Mouse (Mus musculus) MN1 (cell line): ENCODE measurements at regions not wholly inside any gene's neighbourhood (a gene's known extent, or its start where the extent isn't known, plus 50 kb on each side); places are given as distances from the start of the nearest gene placed in this dataset.

Source experiments
- DNase-seq: peaks from one replicate; pipeline ENCODE4 v3.0.0-alpha.2; 2016; ENCODE audit warnings: low spot score

DNA sequence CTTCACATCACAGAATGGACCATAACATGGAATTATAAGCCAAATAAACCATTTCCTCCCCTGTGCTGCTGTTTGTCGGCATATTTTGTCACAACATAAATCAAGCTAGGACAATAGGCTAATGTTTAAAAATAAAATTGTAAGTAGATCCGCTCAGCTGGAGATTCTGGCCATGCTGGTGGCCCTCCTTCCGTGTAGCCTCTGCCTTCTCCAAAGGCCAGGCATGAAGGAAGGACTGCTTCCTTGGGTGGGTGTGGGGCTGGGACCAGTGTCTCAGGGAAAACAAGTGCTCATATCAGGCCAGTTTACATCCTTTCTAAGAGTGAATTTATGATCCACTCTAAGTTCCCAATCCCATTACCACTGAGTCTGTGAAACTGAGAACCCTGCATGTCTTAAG lies 206.3 kb upstream of the Ppp2r2d start:
- DNase-seq, result no peak

GRCm38 (mm10) chr7:138626061-138626460 lies 219.8 kb upstream of the Ppp2r2d start:
- no peak for DNase-seq

- no peak for DNase-seq
These were observed 223.5 kb upstream of the Tcerg1l start for GRCm38 (mm10) chr7:138620896-138621655.

GRCm38 (mm10) chr7:138620080-138620684 lies 222.7 kb upstream of the Tcerg1l start:
- no peak for DNase-seq

DNA sequence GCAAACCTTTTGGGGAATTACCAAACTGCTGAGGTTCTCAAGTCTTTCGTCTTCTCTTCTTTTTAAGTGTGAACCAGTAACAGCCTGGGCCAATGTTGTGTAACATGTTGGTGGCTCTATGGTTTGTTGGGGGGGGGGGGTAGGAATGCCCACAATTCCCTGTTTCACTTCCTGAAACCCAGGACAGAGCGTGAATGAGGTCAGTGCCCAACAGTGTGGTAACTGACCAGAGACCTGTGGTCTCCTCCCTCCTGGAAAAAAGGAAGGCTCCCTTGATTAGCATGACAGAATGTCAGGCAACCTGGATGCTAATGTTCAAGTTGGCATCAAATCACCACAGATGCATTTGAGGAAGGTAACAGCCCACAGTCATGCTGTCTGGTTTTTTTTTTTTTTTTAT lies 218.9 kb upstream of the Tcerg1l start:
- DNase-seq, result no peak

- DNase-seq, result no peak
These were observed 212.1 kb upstream of the Tcerg1l start for GRCm38 (mm10) chr7:138609605-138610004.

DNA sequence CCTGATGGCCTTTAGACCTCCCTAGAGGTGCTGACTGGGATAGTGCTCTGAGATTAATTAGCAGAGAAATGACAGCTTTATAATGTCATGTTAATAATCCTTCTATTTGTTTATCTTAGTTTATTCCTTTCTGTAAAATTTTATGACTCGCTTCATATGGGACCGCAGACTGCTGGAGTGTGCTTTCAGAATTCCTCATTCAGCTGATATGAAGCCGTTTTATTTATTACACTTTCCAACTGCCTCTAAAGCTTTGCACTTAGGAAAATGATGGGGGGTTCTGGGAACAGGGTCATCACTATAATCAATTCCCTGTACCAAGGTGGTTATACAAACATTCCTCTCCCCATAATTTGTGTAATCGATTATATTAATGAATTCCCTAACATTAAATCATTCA lies 211.6 kb upstream of the Tcerg1l start:
- DNase-seq, result no peak

- DNase-seq, result no peak
These were observed 208.9 kb upstream of the Tcerg1l start for GRCm38 (mm10) chr7:138606363-138606964.

- no peak for DNase-seq
These were observed 208.4 kb upstream of the Tcerg1l start for GRCm38 (mm10) chr7:138605923-138606322.

DNA sequence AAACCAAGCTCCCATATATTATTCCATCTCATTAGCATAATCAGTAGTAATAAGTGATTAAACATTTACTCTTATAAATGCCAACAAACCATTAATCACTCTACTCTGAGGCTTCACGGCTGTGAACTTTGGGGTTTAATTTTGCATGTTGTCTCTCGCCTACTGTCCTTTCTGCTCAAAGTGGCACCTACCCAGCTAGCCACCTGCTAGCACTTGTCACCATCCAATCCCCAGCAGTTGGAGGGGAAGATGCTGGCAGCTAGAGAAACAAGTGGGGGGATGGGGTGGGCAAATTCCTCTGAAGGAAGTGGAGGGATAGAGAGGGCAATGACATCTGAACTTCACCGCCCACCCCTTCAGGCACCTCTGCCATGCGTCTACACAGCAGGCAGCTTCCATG lies 204.2 kb upstream of the Tcerg1l start:
- no peak for DNase-seq

DNA sequence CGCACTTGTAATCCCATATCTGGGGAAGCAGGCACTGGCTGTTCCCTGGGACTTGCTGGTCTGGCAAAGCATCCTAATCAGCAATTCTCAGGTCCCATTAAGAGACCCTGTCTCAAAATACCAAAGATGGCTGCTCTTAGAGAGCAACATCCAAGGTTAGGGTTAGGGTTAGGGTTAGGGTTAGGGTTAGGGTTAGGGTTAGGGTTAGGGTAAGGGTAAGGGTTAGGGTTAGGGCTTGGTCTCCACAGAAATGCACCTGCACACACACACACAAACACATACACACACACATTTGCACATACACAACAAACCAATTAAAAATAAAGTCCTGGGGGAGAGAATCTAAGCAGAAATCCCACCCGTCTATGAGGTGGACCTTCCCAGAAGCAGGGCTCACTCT lies 195.8 kb upstream of the Tcerg1l start:
- DNase-seq, result no peak

- DNase-seq, result no peak
These were observed 169.8 kb upstream of the Tcerg1l start for GRCm38 (mm10) chr7:138567352-138567751.

DNA sequence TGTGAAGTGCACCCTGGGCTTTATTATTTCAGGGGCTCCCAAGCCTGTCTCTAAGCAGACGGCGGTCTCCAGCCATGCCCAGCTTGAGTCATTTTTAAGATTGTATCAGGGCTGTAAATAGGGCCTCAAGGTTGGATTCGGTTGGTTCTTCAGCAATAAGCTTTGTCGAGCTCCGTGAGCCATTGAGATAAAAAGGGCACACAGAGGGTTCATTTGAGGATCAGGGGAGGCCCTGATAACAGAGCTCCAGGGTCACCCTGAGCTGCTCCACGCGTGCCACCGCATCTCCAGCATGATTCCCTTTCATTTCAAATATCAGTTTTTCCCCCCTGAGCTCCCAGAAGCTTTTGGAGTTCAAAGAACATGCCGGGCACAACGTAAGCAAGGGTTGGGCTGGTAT lies 154.1 kb upstream of the Tcerg1l start:
- DNase-seq, result no peak

- no peak for DNase-seq
These were observed 150.4 kb upstream of the Tcerg1l start for GRCm38 (mm10) chr7:138547881-138548280.

- no peak for DNase-seq
These were observed 140.7 kb upstream of the Tcerg1l start for GRCm38 (mm10) chr7:138538048-138538831.

DNA sequence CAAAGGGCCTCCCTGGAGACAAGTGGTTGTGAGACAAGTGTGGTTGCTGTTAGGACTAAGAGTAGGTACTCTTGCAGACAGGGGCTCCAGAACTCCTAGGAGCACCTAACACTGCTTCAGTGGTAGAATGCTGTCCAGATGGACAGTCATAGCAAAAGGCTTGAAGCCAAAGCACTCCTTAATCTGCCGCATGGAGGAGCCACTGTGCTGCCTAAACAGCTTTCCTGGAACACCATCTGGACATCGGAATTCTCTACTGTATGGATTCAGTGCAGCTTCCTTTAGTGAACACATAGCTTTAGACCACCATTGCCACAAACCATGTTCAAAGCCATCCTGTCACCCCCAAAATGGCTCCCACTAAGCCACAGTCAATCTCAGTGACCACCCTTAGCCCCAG lies 128.6 kb upstream of the Tcerg1l start:
- no peak for DNase-seq

DNA sequence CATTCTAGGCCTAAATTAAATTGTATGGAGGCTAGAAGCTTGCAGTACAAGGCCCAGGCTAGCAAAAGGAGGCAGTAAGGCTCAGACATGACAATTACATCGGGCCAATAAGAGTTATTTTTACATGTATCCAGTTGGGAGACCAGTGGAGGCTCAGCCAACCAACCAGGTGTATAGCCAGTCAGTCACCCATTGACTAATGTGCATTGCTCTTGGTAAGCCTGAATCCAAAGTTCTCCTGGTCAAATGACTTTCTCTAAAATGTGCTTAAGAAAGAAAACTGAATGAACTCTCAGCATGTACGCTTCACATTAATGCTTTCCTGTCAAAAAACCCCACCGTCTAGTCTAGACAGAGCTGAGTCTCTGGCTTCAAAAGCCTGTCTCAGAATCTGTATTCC lies 127.4 kb upstream of the Tcerg1l start:
- DNase-seq, result no peak

DNA sequence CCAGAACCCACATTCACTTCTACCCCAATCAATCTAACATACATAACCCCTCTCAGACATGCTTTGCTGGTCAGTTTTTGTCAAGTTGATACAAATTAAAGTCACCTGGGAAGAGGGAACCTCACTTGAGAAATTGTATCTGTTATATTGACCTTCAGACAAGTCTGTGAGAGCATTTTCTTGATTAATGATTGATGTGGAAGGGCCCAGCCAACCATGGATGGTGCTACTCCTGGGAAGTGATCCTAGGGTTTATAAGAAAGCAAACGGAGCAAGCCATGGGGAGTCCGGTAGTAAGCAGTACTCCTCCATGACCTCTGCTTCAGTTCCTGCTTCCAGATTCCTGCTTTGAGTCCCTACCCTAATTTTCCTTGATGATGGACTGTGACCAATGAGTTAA lies 116.6 kb upstream of the Tcerg1l start:
- DNase-seq, result no peak

GRCm38 (mm10) chr7:138505205-138505604 lies 107.7 kb upstream of the Tcerg1l start:
- no peak for DNase-seq

- DNase-seq, result no peak
These were observed 106.5 kb upstream of the Tcerg1l start for GRCm38 (mm10) chr7:138503986-138504385.

GRCm38 (mm10) chr7:138503016-138503415 lies 105.5 kb upstream of the Tcerg1l start:
- no peak for DNase-seq

DNA sequence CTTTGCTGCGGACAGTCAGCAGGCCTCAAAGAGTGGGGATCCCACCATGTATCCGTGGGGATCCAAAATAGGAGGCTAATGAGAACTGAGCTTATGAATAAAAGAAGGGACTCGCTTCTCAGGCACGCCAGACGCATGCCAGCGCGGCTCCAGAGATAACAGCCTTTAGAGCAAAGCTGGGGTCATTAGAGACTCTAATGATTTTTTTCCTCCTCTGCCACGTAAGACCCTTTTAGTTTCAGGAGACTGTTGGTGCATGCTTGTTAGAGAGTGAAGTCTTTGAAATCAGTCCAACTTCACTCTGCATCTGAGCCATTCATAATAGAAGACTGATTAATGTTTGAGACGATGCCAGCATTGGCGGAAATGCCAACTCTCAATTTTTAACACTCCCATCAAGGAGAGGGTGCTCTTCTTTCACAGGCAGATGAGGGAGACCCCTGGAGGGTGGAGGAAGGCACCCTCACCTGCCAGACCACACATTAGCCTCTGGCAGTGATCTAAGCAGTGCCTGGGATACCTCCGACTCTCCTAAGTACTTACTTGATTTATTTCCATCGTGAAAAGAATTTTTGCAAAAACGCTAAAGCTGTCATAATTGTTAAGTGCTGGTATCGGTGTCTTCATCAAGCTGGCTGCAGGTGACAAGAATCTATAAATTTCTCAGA lies 104.0 kb upstream of the Tcerg1l start:
- no peak for DNase-seq
